Mouse (Mus musculus) adrenal gland, adult 8-10 months (tissue): ENCODE results near the gene Rgma. TPM values are rescaled to one million over a fixed set of nuclear protein-coding genes. Genes with fewer than 3 reads are reported as not detected.

Experiments used
- DNase-seq: peaks from one replicate; pipeline ENCODE4 v3.0.0; 2022
- total RNA-seq, 4 experiments: library from RNA; stranded (reverse); gene quantifications; 2 replicates each; pipeline ENCODE4 v1.2.4; 2022

Rgma gene
- total RNA-seq, 4 experiments from 2014 or later, result 12.8 to 16.1 (median 14.0) TPM

- DNase-seq, result no peak
Measured at GRCm38 (mm10) chr7:73433637-73434335, 58.5 kb downstream of the Rgma start.

GRCm38 (mm10) chr7:73434336-73434677 is 59.0 kb downstream of the Rgma start:
- DNase-seq, result no peak

DNA sequence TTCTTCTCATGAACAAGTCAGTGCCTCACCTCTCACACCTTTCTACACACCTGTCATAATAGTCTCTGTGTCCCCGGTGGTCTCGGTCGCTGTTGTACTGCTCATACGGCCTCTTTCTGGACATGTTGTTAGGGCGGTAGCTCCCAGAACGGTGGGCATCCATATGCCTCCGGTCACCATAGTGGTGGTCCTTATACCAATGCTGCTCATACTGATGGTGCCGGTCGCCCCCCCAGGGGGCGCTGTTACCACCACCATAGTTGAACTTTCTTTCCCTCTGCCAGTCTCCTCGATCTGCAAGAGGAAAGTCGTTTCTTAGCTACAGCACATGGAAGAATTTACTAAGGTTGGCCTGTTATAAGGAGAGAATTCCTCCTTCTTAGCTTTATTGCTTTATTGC is 60.4 kb downstream of the Rgma start:
- DNase-seq, result no peak

DNA sequence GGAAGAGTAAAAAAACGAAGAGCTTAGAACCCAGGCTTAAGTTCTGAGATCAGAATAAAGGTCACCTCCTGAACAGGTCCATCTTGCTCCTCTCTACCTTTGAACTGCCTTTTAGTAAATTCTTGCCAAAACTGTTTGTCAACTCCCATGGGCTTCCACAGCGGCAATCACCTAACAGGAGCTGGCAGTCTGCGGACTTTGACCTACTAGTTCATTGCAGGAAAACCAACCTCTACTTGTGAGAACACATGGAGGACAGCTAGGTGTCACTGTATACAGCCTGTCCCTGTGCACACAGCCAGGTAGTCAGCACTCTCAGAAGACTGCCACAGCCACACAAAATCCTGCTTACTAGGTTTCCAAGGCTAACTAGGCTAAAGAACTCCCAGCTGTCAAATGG is 66.5 kb downstream of the Rgma start:
- no peak for DNase-seq

- DNase-seq, result no peak
Measured at GRCm38 (mm10) chr7:73442246-73442645, 66.9 kb downstream of the Rgma start.

DNA sequence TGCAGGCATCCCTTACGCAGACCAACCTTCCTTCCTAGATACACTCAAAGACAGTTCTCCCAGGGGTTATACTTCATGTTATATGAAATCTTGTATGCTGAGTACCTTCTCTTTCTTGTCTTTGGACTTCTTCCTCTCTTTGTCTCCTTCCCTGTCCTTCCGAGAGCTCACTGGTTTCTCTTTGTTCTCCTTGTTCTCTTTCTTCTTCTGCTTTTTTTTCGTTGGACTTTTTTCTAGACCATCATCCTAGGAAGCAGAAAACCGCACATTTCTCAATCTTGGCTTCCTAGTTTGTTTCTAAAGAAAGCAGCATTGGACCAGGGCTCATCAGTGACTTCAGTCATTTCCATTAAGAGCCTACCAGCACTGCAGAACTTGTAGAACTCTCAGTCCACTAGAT is 76.3 kb downstream of the Rgma start:
- no peak for DNase-seq

DNA sequence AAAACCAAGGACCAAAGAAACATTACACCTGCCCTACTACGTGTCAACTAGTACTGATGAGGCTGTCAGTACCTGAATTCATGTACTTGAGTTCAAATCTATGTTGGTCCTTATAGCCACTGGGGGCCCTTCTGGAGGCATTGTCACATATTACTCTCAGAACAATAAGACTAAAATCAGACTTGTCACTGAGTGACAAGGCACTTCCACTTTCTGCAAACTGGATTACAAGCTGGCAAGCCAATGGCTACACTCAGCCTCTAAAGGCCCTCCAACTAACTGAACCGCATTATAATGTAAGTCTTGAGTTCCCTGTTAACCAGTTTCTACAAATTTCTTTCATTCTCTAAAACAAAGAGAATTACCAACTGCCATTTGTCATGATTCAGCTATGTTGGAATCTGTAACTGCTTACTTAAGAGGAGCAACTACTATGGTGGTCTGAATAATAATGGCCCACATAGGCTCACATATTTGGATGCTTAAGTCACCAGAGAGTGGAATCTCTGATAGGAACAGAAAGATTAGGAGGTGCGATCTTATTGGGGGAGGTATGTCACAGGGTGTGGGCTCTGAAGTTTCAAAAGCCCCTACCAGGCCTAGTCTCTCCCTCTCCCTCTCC is 77.0 kb downstream of the Rgma start:
- DNase-seq, result no peak

- DNase-seq, result no peak
Measured at GRCm38 (mm10) chr7:73454113-73454512, 78.8 kb downstream of the Rgma start.

- no peak for DNase-seq
Measured at GRCm38 (mm10) chr7:73463546-73463945, 88.2 kb downstream of the Rgma start.

GRCm38 (mm10) chr7:73467741-73468140 is 92.4 kb downstream of the Rgma start:
- DNase-seq, result no peak

Other genes starting within 250 kb of the Rgma start
- 10 to 100 TPM; 38.6 to 65.5 (median 49.7) TPM for gene Chd2, start 166.3 kb downstream of the Rgma start, total RNA-seq